Mouse (Mus musculus) spleen, postnatal 4 days (tissue): ENCODE measurements around the gene Hspb2.
A peak's percentile ranks its signal among the peaks of the same experiment; 100 is the strongest.

Source experiments
- DNase-seq, 2 experiments: peaks; one replicate each; pipeline ENCODE4 v3.0.0; 2022; ENCODE audit warnings: low spot score in 2 of 2

The Hspb2 gene

GRCm38 (mm10) chr9:50750706-50751105, 1.4 kb downstream of the Hspb2 start:
- DNase-seq, result no peak

- no peak for DNase-seq
Observed at GRCm38 (mm10) chr9:50746214-50746677, 5.9 kb downstream of the Hspb2 start, which contains the start of gene 2310030G06Rik. Gene 2310030G06Rik (minus strand): TSS chr9:50746536.

GRCm38 (mm10) chr9:50745806-50746205, 6.3 kb downstream of the Hspb2 start:
- DNase-seq, result no peak

- DNase-seq, result no peak
Observed at GRCm38 (mm10) chr9:50742744-50743143, 9.4 kb downstream of the Hspb2 start.

GRCm38 (mm10) chr9:50742261-50742660, 9.9 kb downstream of the Hspb2 start:
- DNase-seq, result no peak

- DNase-seq, result no peak
Observed at GRCm38 (mm10) chr9:50740867-50741784, 11.0 kb downstream of the Hspb2 start.

- peak; percentile 86 to 90 for DNase-seq
Observed at GRCm38 (mm10) chr9:50738914-50739870, 13.0 kb downstream of the Hspb2 start, which contains the start of gene Dixdc1. Gene Dixdc1 (minus strand): TSS chr9:50739517.

- DNase-seq, result no peak
Observed at GRCm38 (mm10) chr9:50734989-50735388, 17.2 kb downstream of the Hspb2 start.

- DNase-seq, result no peak
Observed at GRCm38 (mm10) chr9:50732560-50732959, 19.6 kb downstream of the Hspb2 start.

- DNase-seq, result no peak
Observed at GRCm38 (mm10) chr9:50729600-50729999, 22.6 kb downstream of the Hspb2 start.

- peak; percentile 31 to 69 for DNase-seq
Observed at GRCm38 (mm10) chr9:50727925-50728651, 24.1 kb downstream of the Hspb2 start.

- no peak for DNase-seq
Observed at GRCm38 (mm10) chr9:50727171-50727924, 24.8 kb downstream of the Hspb2 start.

GRCm38 (mm10) chr9:50725921-50726590, 26.1 kb downstream of the Hspb2 start:
- DNase-seq, result no peak

- no peak for DNase-seq
Observed at GRCm38 (mm10) chr9:50724661-50725330, 27.4 kb downstream of the Hspb2 start.

- DNase-seq, result no peak
Observed at GRCm38 (mm10) chr9:50724147-50724546, 28.0 kb downstream of the Hspb2 start.

GRCm38 (mm10) chr9:50723406-50723805, 28.7 kb downstream of the Hspb2 start:
- no peak for DNase-seq

- DNase-seq, result no peak
Observed at GRCm38 (mm10) chr9:50722451-50722911, 29.7 kb downstream of the Hspb2 start.

GRCm38 (mm10) chr9:50721061-50721460, 31.1 kb downstream of the Hspb2 start:
- DNase-seq, result no peak

- no peak for DNase-seq
Observed at GRCm38 (mm10) chr9:50718878-50719277, 33.3 kb downstream of the Hspb2 start.
